7 mouse cellular contexts compared by ENCODE assay signal in genomic region chr1:95667435-95668252, GRCm38 (mm10). TPM values are rescaled to one million over a fixed set of nuclear protein-coding genes. Genes with fewer than 3 reads are reported as not detected.
DNase-seq lines count a peak whose midpoint lies in the region; ATAC-seq and TF ChIP-seq lines count a peak whose summit lies in the region.

Gene St8sia4, minus strand, starts transcription at chr1:95667571.

- H3K9ac ChIP-seq in heart, embryonic 11.5 days (ENCODE audit: low read depth, low read length), result 0 out of 2 replicates have a peak within 1 kb of the TSS, but pooled peaks have one; percentile 16
- H3K9ac ChIP-seq in kidney, embryonic 15.5 days, result peak within 1 kb of the TSS; percentile 38

- no peaks in the 10 kb centered on the region for H3K36me3 ChIP-seq in heart, embryonic 11.5 days (ENCODE audit: control insufficient read depth, insufficient read depth, low read length)
- H3K36me3 ChIP-seq in kidney, embryonic 15.5 days, result no peaks in the 10 kb centered on the region

- peak; percentile 84 for DNase-seq in liver
- peak; percentile 61 to 77 for DNase-seq in monocyte, adult 2 months (ENCODE audit: low read depth in 1 of 2, low spot score in 2 of 2)
- peak; percentile 70 to 77 for DNase-seq in spleen, postnatal 14 days (ENCODE audit: low spot score in 2 of 2)

- peaks cover 17% of the 10 kb centered on the region for H3K27me3 ChIP-seq in heart, embryonic 11.5 days (ENCODE audit: control insufficient read depth, insufficient read depth, low read length)
- peaks cover 19% of the 10 kb centered on the region; the same call in 1 of the 2 replicates for H3K27me3 ChIP-seq in kidney, embryonic 15.5 days

- no peaks in the 10 kb centered on the region for H3K9me3 ChIP-seq in heart, embryonic 11.5 days (replicated peaks; ENCODE audit: control insufficient read depth, low read length)
- no peaks in the 10 kb centered on the region for H3K9me3 ChIP-seq in kidney, embryonic 15.5 days (replicated peaks)

- WGBS in heart, embryonic 11.5 days (ENCODE audit: insufficient replicate concordance), result under 1% methylated on average over 52 of the region's 52 CpGs
- WGBS in kidney, embryonic 15.5 days, result under 1% methylated on average over 52 of the region's 52 CpGs

- ATAC-seq in heart, embryonic 11.5 days (replicated peaks; ENCODE audit: insufficient number of reproducible peaks, low FRiP score, low TSS enrichment), result peak; percentile 90
- peak; percentile 99 for ATAC-seq in kidney, embryonic 15.5 days (replicated peaks; ENCODE audit: low FRiP score)

- H3K4me3 ChIP-seq in bone marrow macrophage, adult 2 months (ENCODE audit: insufficient read depth, low read length), result peak within 1 kb of the TSS; percentile 74
- H3K4me3 ChIP-seq in embryonic fibroblast, embryonic 13.5 days (ENCODE audit: insufficient read depth, low read length), result peak within 1 kb of the TSS; percentile 65
- peak within 1 kb of the TSS; percentile 47 for H3K4me3 ChIP-seq in heart, embryonic 11.5 days (ENCODE audit: low read depth, low read length)
- H3K4me3 ChIP-seq in kidney, embryonic 15.5 days (replicated peaks), result peak within 1 kb of the TSS; percentile 60

- TF ChIP-seq CTCF in bone marrow macrophage, adult 2 months (IDR thresholded peaks at IDR 0.05; ENCODE audit: low read depth, low read length), result no peak
- no peak for TF ChIP-seq CTCF in embryonic fibroblast, embryonic 13.5 days (IDR thresholded peaks at IDR 0.05; ENCODE audit: borderline replicate concordance, insufficient read depth, low read length)

- H3K27ac ChIP-seq in bone marrow macrophage, adult 2 months (ENCODE audit: insufficient read depth, low read depth, low read length), result peak within 1 kb of the TSS; percentile 79
- H3K27ac ChIP-seq in embryonic fibroblast, embryonic 13.5 days (ENCODE audit: insufficient read depth, low read length), result no peak within 1 kb of the TSS
- H3K27ac ChIP-seq in heart, embryonic 11.5 days (ENCODE audit: low read depth, low read length), result no peak within 1 kb of the TSS
- H3K27ac ChIP-seq in kidney, embryonic 15.5 days, result no peak within 1 kb of the TSS

- peak within 1 kb of the TSS; percentile 91 for H3K4me2 ChIP-seq in heart, embryonic 11.5 days
- H3K4me2 ChIP-seq in kidney, embryonic 15.5 days, result peak within 1 kb of the TSS; percentile 95

- peaks cover 16% of the 10 kb centered on the region for H3K4me1 ChIP-seq in bone marrow macrophage, adult 2 months (ENCODE audit: control insufficient read depth, insufficient read depth, low read length)
- peaks cover 9% of the 10 kb centered on the region for H3K4me1 ChIP-seq in embryonic fibroblast, embryonic 13.5 days (ENCODE audit: control insufficient read depth, insufficient read depth, low read length)
- peaks cover 4% of the 10 kb centered on the region; the same call in 1 of the 2 replicates for H3K4me1 ChIP-seq in heart, embryonic 11.5 days (ENCODE audit: control insufficient read depth, insufficient read depth, low read length)
- H3K4me1 ChIP-seq in kidney, embryonic 15.5 days, result peaks cover 24% of the 10 kb centered on the region

- TF ChIP-seq POLR2A in bone marrow macrophage, adult 2 months (IDR thresholded peaks at IDR 0.05; ENCODE audit: borderline replicate concordance, low read depth, low read length), result no peak
- TF ChIP-seq POLR2A in embryonic fibroblast, embryonic 13.5 days (IDR thresholded peaks at IDR 0.05; ENCODE audit: low read depth, low read length), result 0 out of 2 replicates have a peak, but pooled peaks have one; percentile 17

RNA-seq across cellular contexts. Expression of gene St8sia4, which starts in this region (rescaled TPM):
- 81.1 and 86.3 TPM in 2 replicates for polyA plus RNA-seq in bone marrow macrophage, adult 2 months (2012; ENCODE audit: insufficient read depth, insufficient read length, missing spikeins)
- polyA plus RNA-seq in embryonic fibroblast, embryonic 13.5 days (2011; ENCODE audit: insufficient read length, low read depth, missing spikeins), result 0.21 and 0.22 TPM in 2 replicates
- 0.84 and 1.0 TPM in 2 replicates for polyA plus RNA-seq in heart, embryonic 11.5 days (2014; fragmentation: Nextera tagmentation; extraction: Ambion mirVana)
- 3.0 and 3.2 TPM in 2 replicates for polyA plus RNA-seq in kidney, embryonic 15.5 days (2015; fragmentation: Nextera tagmentation; extraction: Ambion mirVana)

Comparison
In these comparisons a context has a peak if more than half of its experiments do, and no peak if none do; other contexts are left out.
1. RNA of gene St8sia4 (polyA plus RNA-seq): 81.1 to 86.3 TPM in bone marrow macrophage, adult 2 months; 3.0 to 3.2 TPM in kidney, embryonic 15.5 days, 0.84 to 1.0 TPM in heart, embryonic 11.5 days and 0.21 to 0.22 TPM in embryonic fibroblast, embryonic 13.5 days; every median in the first group is over 10 times any median in the second.
2. Peak in every context shown above with its lines, with median percentiles within 50 percentile points of each other: H3K4me3 ChIP-seq and DNase-seq.